Mouse (Mus musculus) lung, postnatal 0 days (tissue): ENCODE data around the gene Ndufs7. TPM values are rescaled to one million over a fixed set of nuclear protein-coding genes. Genes with fewer than 3 reads are reported as not detected.

Source experiments
- ATAC-seq: fragments of 200-750 bp; cut with Nextera tagmentation; 2 replicates; pipeline ENCODE4 v1.8.0; 2017; ENCODE audit warnings: moderate library complexity
- DNase-seq: peaks from one replicate; pipeline ENCODE4 v3.0.0-alpha.2; 2016; ENCODE audit warnings: low spot score
- H3K27ac ChIP-seq: fragments of 300-500 bp; sonication (generic); 2 replicates; pipeline ENCODE4 v1.5.1; 2014; ENCODE audit warnings: antibody characterized with exemption, mild to moderate bottlenecking, low read length, mixed read lengths
- H3K27me3 ChIP-seq: fragments of 300-500 bp; sonication (generic); replicated peaks from 2 replicates; pipeline ENCODE4 v1.6.1; 2014; ENCODE audit warnings: low read length, mixed read lengths; ENCODE audit not compliant: insufficient read depth
- H3K36me3 ChIP-seq: fragments of 300-500 bp; sonication (generic); 2 replicates; pipeline ENCODE4 v1.6.1; 2014; ENCODE audit warnings: low read length, mixed read lengths; ENCODE audit not compliant: insufficient read depth
- H3K4me1 ChIP-seq: fragments of 300-500 bp; sonication (generic); 2 replicates; pipeline ENCODE4 v1.6.1; 2014; ENCODE audit warnings: antibody characterized with exemption, low read depth, low read length, mixed read lengths; ENCODE audit not compliant: insufficient read depth
- H3K4me2 ChIP-seq: fragments of 300-500 bp; sonication (generic); replicated peaks from 2 replicates; pipeline ENCODE4 v1.6.1; 2014; ENCODE audit warnings: low read depth, mild to moderate bottlenecking, low read length, moderate library complexity, mixed read lengths
- H3K4me3 ChIP-seq: fragments of 300-500 bp; sonication (generic); 2 replicates; pipeline ENCODE4 v1.5.1; 2014; ENCODE audit warnings: low read depth, low read length
- H3K9ac ChIP-seq: fragments of 300-500 bp; sonication (generic); replicated peaks from 2 replicates; pipeline ENCODE4 v1.6.1; 2014; ENCODE audit warnings: low read depth, mild to moderate bottlenecking
- H3K9me3 ChIP-seq: fragments of 300-500 bp; sonication (generic); 2 replicates; pipeline ENCODE4 v1.6.1; 2016; ENCODE audit warnings: low read length, mixed read lengths
- CTCF ChIP-seq: IDR thresholded peaks from 2 replicates; pipeline ENCODE4 v1.5.1; 2016; ENCODE audit warnings: antibody characterized with exemption, mild to moderate bottlenecking
- EP300 ChIP-seq: IDR thresholded peaks from 2 replicates; pipeline ENCODE4 v1.6.1; 2016; ENCODE audit warnings: antibody characterized with exemption, mild to moderate bottlenecking, control low read depth
- WGBS: fragments of 180-500 bp; shearing (Covaris S2); extraction: QIAGEN DNeasy Blood & Tissue Kit; methylation state at CpG from one replicate; pipeline ENCODE4 v1.1.7; 2014; 5-methylcytosine and 5-hydroxymethylcytosine counted together
- polyA plus RNA-seq: library from polyadenylated mRNA; unstranded; fragments of >200 nt; fragmentation: Nextera tagmentation; extraction: Ambion mirVana; gene quantifications from 2 replicates; pipeline ENCODE4 v1.2.1, GENCODE M21; 2015

The Ndufs7 gene
- polyA plus RNA-seq: 295 and 327 TPM in 2 replicates

DNA sequence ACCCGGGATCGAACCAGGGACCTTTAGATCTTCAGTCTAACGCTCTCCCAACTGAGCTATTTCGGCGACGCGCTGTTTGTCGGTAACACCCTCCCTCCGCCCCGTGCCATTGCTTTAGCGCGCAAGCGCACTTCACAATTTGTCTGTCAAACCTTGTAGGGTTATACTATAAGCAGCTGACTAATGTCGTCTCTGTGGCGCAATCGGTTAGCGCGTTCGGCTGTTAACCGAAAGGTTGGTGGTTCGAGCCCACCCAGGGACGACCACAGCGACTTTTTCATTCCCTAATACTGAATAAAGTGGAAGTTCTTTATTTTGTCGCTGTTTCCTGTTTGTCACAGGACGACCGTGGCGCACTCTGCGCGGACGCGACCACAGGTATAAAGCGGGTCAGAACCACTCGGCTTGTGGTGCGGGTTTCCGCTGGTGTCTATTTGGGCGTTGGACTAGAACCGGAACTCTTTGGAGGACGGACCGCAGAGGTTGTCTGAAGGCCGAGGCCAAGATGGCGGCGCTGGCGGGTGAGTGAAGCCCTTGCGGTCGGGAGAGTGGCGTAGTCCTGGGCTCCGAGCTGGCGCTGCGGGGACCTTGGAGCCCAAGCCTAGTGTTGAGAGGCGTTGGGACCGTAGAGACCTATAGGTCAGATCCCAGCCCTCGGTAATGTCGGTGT, at the start of gene Ndufs7:
Gene Ndufs7 (plus strand): TSS at position 151 of the 670 bp plus-strand sequence.
- no peaks in the 10 kb centered on the region for H3K36me3 ChIP-seq
- ATAC-seq: peak; percentile 94
- H3K27ac ChIP-seq: peak within 1 kb of the TSS; percentile 90
- peak; percentile 96 for DNase-seq
- H3K4me2 ChIP-seq: peak within 1 kb of the TSS; percentile 78
- H3K9ac ChIP-seq: peak within 1 kb of the TSS; percentile 47
- peak; percentile 71 for TF ChIP-seq EP300
- no peak; the same call in 1 of the 2 replicates for TF ChIP-seq CTCF
- H3K27me3 ChIP-seq: no peaks in the 10 kb centered on the region
- peak within 1 kb of the TSS; percentile 52 for H3K4me3 ChIP-seq
- WGBS: under 1% methylated on average over 53 of the region's 53 CpGs
- H3K9me3 ChIP-seq: no peaks in the 10 kb centered on the region
- no peaks in the 10 kb centered on the region; the same call in 1 of the 2 replicates for H3K4me1 ChIP-seq

DNA sequence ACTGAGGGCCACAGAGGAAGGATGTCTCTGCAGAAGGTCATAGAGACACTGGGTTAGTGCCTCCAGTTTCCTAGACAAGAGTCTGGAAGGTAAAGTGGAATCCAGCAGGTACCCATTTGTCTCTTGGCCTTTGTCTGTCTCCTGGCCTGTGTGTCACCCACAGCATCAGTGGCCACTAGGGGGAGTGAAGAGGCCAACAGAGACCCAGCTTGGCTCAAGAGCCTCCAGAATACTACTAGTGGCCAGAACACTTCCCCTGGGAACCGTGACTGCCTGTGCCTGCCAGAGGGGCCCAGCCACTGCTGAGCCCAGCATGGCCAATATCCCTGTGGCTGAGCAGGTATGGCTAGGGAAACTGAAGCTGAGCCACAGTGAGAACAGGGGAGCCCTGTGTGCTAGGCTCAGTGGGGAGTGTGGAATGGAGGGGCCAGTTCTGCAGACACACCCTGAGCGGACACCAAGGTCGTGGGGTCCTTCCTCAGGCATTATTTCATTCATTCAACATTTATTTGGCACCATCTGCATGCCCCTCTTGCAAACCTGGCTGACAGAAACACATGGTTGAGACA, 49.4 kb upstream of the Ndufs7 start:
- TF ChIP-seq EP300 (no peak), CTCF (peak; percentile 97)
- Histone ChIP-seq H3K9me3 (no peaks in the 10 kb centered on the region), H3K36me3 (no peaks in the 10 kb centered on the region), H3K4me2 (no peak overlapping the region), H3K27me3 (no peaks in the 10 kb centered on the region), H3K27ac (no peak overlapping the region), H3K4me1 (no peaks in the 10 kb centered on the region), H3K4me3 (no peak overlapping the region), H3K9ac (no peak overlapping the region)
- WGBS: 57% methylated on average over 3 of the region's 3 CpGs
- peak; percentile 92 for DNase-seq
- peak; percentile 94 for ATAC-seq

DNA sequence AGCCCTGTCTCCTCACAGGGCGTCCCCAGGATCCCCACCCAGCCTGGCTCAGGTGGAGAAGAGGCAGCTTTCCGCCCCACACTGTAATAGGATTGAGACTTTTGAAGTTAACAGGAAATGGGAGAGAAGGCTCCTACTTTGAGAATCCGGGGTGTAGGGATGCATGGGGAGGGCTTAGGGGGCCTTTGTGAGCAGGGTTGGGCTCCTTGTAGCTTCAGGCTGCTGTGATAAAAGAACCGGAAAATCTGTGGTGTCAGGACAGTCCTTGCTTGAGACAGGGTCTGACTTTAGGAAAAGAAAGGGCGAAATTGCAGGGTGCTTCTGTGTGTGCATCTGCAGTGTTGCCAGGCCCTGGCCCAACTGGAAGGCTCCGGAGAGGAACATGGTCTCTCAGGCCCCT, 48.4 kb upstream of the Ndufs7 start:
- Histone ChIP-seq H3K9me3 (no peaks in the 10 kb centered on the region), H3K27me3 (no peaks in the 10 kb centered on the region), H3K4me2 (no peak overlapping the region), H3K9ac (no peak overlapping the region), H3K4me3 (no peak overlapping the region), H3K4me1 (no peaks in the 10 kb centered on the region), H3K27ac (no peak overlapping the region), H3K36me3 (no peaks in the 10 kb centered on the region)
- 67% methylated on average over 6 of the region's 6 CpGs for WGBS
- TF ChIP-seq CTCF (no peak), EP300 (no peak)
- DNase-seq: no peak
- no peak for ATAC-seq

DNA sequence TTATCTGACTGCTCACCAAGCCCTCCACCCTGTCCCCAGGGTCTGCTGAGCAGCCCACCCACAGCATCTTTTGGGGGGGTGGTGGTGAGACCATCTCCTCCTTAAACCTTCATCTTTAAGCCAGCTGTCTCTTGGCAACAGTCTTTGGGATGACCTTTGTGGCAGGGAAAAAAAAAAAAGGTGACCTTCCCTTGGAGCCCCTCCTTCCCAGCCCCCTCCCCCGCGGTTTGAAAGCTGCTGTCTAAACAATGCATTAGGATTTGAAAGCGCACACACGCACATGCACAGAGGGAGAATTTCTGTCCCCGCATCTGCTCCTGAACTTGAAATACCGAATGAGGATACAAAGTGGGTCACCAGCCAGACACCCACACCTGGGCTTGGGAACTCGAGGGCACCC, 44.9 kb upstream of the Ndufs7 start:
- no peak for DNase-seq
- no peak overlapping the region for H3K4me3 ChIP-seq
- no peak overlapping the region for H3K27ac ChIP-seq
- TF ChIP-seq EP300: no peak
- no peak for TF ChIP-seq CTCF
- no peaks in the 10 kb centered on the region for H3K27me3 ChIP-seq
- WGBS: 24% methylated on average over 7 of the region's 7 CpGs
- no peaks in the 10 kb centered on the region for H3K9me3 ChIP-seq
- no peaks in the 10 kb centered on the region for H3K36me3 ChIP-seq
- no peak for ATAC-seq
- H3K4me1 ChIP-seq: no peaks in the 10 kb centered on the region
- no peak overlapping the region for H3K4me2 ChIP-seq
- no peak overlapping the region for H3K9ac ChIP-seq

DNA sequence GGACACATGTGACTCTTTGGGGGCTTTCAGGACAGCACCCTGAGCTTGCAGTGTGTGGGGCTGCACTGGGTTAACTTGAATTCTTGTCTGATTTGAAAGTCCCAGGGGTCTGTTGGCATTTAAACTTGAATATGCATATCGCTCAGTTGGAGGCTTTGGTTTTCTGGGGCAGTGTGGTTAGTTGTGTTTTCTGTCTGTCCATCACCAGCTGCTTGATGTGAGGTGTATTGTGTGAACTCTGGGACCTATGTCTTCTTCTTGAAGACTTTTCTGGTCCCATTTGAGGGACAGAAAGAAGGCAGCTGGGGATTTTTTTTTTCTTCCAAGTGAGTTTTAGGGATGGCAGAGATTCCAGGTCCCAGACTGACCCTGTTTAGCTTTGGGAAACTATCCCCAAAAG, 41.7 kb upstream of the Ndufs7 start:
- no peak for DNase-seq
- no peak overlapping the region for H3K27ac ChIP-seq
- no peak overlapping the region for H3K4me3 ChIP-seq
- no peaks in the 10 kb centered on the region for H3K27me3 ChIP-seq
- H3K4me1 ChIP-seq: no peaks in the 10 kb centered on the region
- WGBS: 74% methylated on average over 1 of the region's 1 CpGs
- H3K9ac ChIP-seq: no peak overlapping the region
- ATAC-seq: no peak
- no peaks in the 10 kb centered on the region for H3K9me3 ChIP-seq
- H3K36me3 ChIP-seq: no peaks in the 10 kb centered on the region
- no peak overlapping the region for H3K4me2 ChIP-seq
- TF ChIP-seq EP300 (no peak), CTCF (no peak)

DNA sequence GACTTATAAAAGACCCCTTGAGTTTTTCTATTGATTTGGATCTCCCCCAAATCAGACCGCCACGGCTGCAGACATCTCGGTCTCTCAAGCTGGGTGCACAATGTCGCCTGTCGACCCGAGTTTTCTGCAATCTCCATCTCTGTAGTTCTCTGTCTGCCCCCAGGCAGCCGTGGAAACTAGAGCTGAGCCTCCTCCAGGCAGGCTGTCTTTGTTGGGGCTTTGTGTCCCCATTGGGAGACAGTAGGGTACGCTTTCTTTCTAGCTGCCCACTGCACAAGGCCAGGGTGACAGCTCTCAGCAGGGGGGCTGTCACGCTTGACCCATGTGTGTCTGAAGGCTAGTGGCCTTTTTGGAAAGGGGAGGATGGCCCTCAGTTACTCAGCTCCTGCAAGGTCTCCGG, 41.2 kb upstream of the Ndufs7 start:
- Histone ChIP-seq H3K4me2 (no peak overlapping the region), H3K9ac (no peak overlapping the region), H3K4me3 (no peak overlapping the region), H3K36me3 (no peaks in the 10 kb centered on the region), H3K4me1 (no peaks in the 10 kb centered on the region), H3K27ac (no peak overlapping the region), H3K9me3 (no peaks in the 10 kb centered on the region), H3K27me3 (no peaks in the 10 kb centered on the region)
- no peak for DNase-seq
- ATAC-seq: no peak
- TF ChIP-seq CTCF (no peak), EP300 (no peak)
- 73% methylated on average over 10 of the region's 10 CpGs for WGBS
